Mouse (Mus musculus): ENCODE measurements around the gene Mpi. TPM values are rescaled to one million over a fixed set of nuclear protein-coding genes. Genes with fewer than 3 reads are reported as not detected.

The Mpi gene
- total RNA-seq (2014; fragmentation: Nextera tagmentation) (10.8 and 23.1 TPM in 2 replicates), total RNA-seq (2017) (13.9 and 17.8 TPM in 2 replicates)

- ATAC-seq (replicated peaks; ENCODE audit: poor library complexity, severe bottlenecking): peak; percentile 54
These were observed at the start of gene Mpi for GRCm38 (mm10) chr9:57552139-57552887. TSS of gene Mpi (minus strand) at chr9:57552763.

- no peak for ATAC-seq (replicated peaks; ENCODE audit: poor library complexity, severe bottlenecking)
These were observed 49.5 kb upstream of the Mpi start for GRCm38 (mm10) chr9:57602098-57602497.

- no peak for ATAC-seq (replicated peaks; ENCODE audit: poor library complexity, severe bottlenecking)
These were observed 48.8 kb upstream of the Mpi start for GRCm38 (mm10) chr9:57601353-57601706.

- no peak for ATAC-seq (replicated peaks; ENCODE audit: poor library complexity, severe bottlenecking)
These were observed 48.2 kb upstream of the Mpi start for GRCm38 (mm10) chr9:57600620-57601352.

GRCm38 (mm10) chr9:57598851-57599563 is 46.4 kb upstream of the Mpi start:
- ATAC-seq (replicated peaks; ENCODE audit: poor library complexity, severe bottlenecking): no peak

- ATAC-seq (replicated peaks; ENCODE audit: poor library complexity, severe bottlenecking): no peak
These were observed 45.4 kb upstream of the Mpi start for GRCm38 (mm10) chr9:57597929-57598382.

- ATAC-seq (replicated peaks; ENCODE audit: poor library complexity, severe bottlenecking): no peak
These were observed 44.7 kb upstream of the Mpi start for GRCm38 (mm10) chr9:57597265-57597664.

GRCm38 (mm10) chr9:57594174-57594509 is 41.6 kb upstream of the Mpi start:
- ATAC-seq (replicated peaks; ENCODE audit: poor library complexity, severe bottlenecking): no peak

- no peak for ATAC-seq (replicated peaks; ENCODE audit: poor library complexity, severe bottlenecking)
These were observed 41.1 kb upstream of the Mpi start for GRCm38 (mm10) chr9:57593454-57594173.

- ATAC-seq (replicated peaks; ENCODE audit: poor library complexity, severe bottlenecking): no peak
These were observed 38.2 kb upstream of the Mpi start for GRCm38 (mm10) chr9:57590726-57591125.

- peak; percentile 85 for ATAC-seq (replicated peaks; ENCODE audit: poor library complexity, severe bottlenecking)
These were observed 36.9 kb upstream of the Mpi start, which contains the start of gene Ulk3 for GRCm38 (mm10) chr9:57589224-57590126. TSS of gene Ulk3 (plus strand) at chr9:57589452.

- ATAC-seq (replicated peaks; ENCODE audit: poor library complexity, severe bottlenecking): no peak
These were observed 32.4 kb upstream of the Mpi start for GRCm38 (mm10) chr9:57584991-57585390.

GRCm38 (mm10) chr9:57577144-57577849 is 24.7 kb upstream of the Mpi start:
- peak; percentile 33 for ATAC-seq (replicated peaks; ENCODE audit: poor library complexity, severe bottlenecking)

GRCm38 (mm10) chr9:57575577-57575976 is 23.0 kb upstream of the Mpi start:
- no peak for ATAC-seq (replicated peaks; ENCODE audit: poor library complexity, severe bottlenecking)

- ATAC-seq (replicated peaks; ENCODE audit: poor library complexity, severe bottlenecking): no peak
These were observed 21.8 kb upstream of the Mpi start for GRCm38 (mm10) chr9:57574397-57574796.

- no peak for ATAC-seq (replicated peaks; ENCODE audit: poor library complexity, severe bottlenecking)
These were observed 15.9 kb upstream of the Mpi start for GRCm38 (mm10) chr9:57568500-57568899.

GRCm38 (mm10) chr9:57566846-57567245 is 14.3 kb upstream of the Mpi start:
- no peak for ATAC-seq (replicated peaks; ENCODE audit: poor library complexity, severe bottlenecking)

GRCm38 (mm10) chr9:57565741-57566221 is 13.2 kb upstream of the Mpi start:
- ATAC-seq (replicated peaks; ENCODE audit: poor library complexity, severe bottlenecking): peak; percentile 48

GRCm38 (mm10) chr9:57564609-57565008 is 12.0 kb upstream of the Mpi start:
- no peak for ATAC-seq (replicated peaks; ENCODE audit: poor library complexity, severe bottlenecking)

Measured in granulocyte monocyte progenitor cell, adult 5-6 weeks (primary cell).